Mouse (Mus musculus) midbrain, embryonic 10.5 days (tissue): ENCODE measurements at regions not wholly inside any gene's neighbourhood (a gene's known extent, or its start where the extent isn't known, plus 50 kb on each side); places are given as distances from the start of the nearest gene placed in this dataset.

Experiments
- DNase-seq: peaks from one replicate; pipeline ENCODE4 v3.0.0-alpha.2; 2017; ENCODE audit warnings: low spot score
- H3K27ac ChIP-seq: fragments of 300-500 bp; sonication (generic); replicated peaks from 2 replicates; pipeline ENCODE4 v1.5.1; 2016; ENCODE audit warnings: mild to moderate bottlenecking
- H3K27me3 ChIP-seq: fragments of 300-500 bp; sonication (generic); 2 replicates; pipeline ENCODE4 v1.6.1; 2016; ENCODE audit warnings: low read depth, mild to moderate bottlenecking; ENCODE audit not compliant: poor library complexity, severe bottlenecking
- H3K36me3 ChIP-seq: fragments of 300-500 bp; sonication (generic); 2 replicates; pipeline ENCODE4 v1.6.1; 2016; ENCODE audit warnings: mild to moderate bottlenecking, moderate library complexity
- H3K4me1 ChIP-seq: fragments of 300-500 bp; sonication (generic); 2 replicates; pipeline ENCODE4 v1.6.1; 2016
- H3K4me3 ChIP-seq: fragments of 300-500 bp; sonication (generic); 2 replicates; pipeline ENCODE4 v1.5.1; 2016; ENCODE audit warnings: mild to moderate bottlenecking, moderate library complexity
- H3K9me3 ChIP-seq: fragments of 300-500 bp; sonication (generic); replicated peaks from 2 replicates; pipeline ENCODE4 v1.6.1; 2016; ENCODE audit warnings: mild to moderate bottlenecking
- WGBS: fragments of 180-500 bp; shearing (Covaris S2); methylation state at CpG from one replicate; pipeline ENCODE4 v1.1.7; 2016; 5-methylcytosine and 5-hydroxymethylcytosine counted together

GRCm38 (mm10) chr2:46678366-46678765 is 1561.2 kb upstream of the Zeb2 start:
- Histone ChIP-seq H3K9me3 (no peaks in the 10 kb centered on the region), H3K36me3 (no peaks in the 10 kb centered on the region), H3K4me3 (no peak overlapping the region), H3K27ac (no peak overlapping the region), H3K27me3 (no peaks in the 10 kb centered on the region), H3K4me1 (no peaks in the 10 kb centered on the region)
- 62% methylated on average over 2 of the region's 2 CpGs for WGBS
- no peak for DNase-seq

GRCm38 (mm10) chr2:46669517-46670291 is 1552.5 kb upstream of the Zeb2 start:
- Histone ChIP-seq H3K27ac (no peak overlapping the region; the same call in 1 of the 2 replicates), H3K27me3 (no peaks in the 10 kb centered on the region), H3K4me3 (no peak overlapping the region), H3K9me3 (no peaks in the 10 kb centered on the region), H3K4me1 (peaks cover 49% of the 10 kb centered on the region), H3K36me3 (no peaks in the 10 kb centered on the region)
- DNase-seq = peak; percentile 60
- WGBS = 59% methylated on average over 13 of the region's 13 CpGs

DNA sequence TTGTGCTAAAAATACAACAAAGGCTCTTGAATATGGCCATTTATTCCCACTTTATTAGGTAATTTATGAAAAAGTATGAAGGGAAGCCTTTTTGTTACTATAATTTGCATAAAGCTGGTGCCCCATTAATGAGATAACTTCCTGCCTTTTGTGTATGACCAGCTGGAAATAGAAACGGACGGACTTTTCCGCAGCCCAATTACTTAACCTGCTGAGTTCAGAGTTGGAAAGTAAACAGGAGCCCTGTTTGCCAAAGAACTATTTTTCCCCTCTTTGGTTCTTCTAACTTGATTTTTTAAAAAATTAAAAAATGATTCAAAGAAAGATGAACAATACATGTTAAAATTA is 1549.8 kb upstream of the Zeb2 start:
- no peaks in the 10 kb centered on the region for H3K36me3 ChIP-seq
- no peaks in the 10 kb centered on the region for H3K9me3 ChIP-seq
- 53% methylated on average over 3 of the region's 3 CpGs for WGBS
- H3K4me3 ChIP-seq = no peak overlapping the region
- H3K27me3 ChIP-seq = no peaks in the 10 kb centered on the region
- H3K4me1 ChIP-seq = peaks cover 53% of the 10 kb centered on the region
- DNase-seq = no peak
- H3K27ac ChIP-seq = peak overlapping the region; percentile 55

- DNase-seq = no peak
- no peaks in the 10 kb centered on the region for H3K27me3 ChIP-seq
- peak overlapping the region; percentile 55 for H3K27ac ChIP-seq
- no peaks in the 10 kb centered on the region for H3K9me3 ChIP-seq
- WGBS = 51% methylated on average over 10 of the region's 10 CpGs
- H3K36me3 ChIP-seq = no peaks in the 10 kb centered on the region
- H3K4me1 ChIP-seq = peaks cover 53% of the 10 kb centered on the region
- H3K4me3 ChIP-seq = no peak overlapping the region
These were observed 1549.1 kb upstream of the Zeb2 start for GRCm38 (mm10) chr2:46666084-46666989.

GRCm38 (mm10) chr2:46661876-46662275 is 1544.7 kb upstream of the Zeb2 start:
- Histone ChIP-seq H3K27me3 (no peaks in the 10 kb centered on the region), H3K4me1 (peaks cover 25% of the 10 kb centered on the region), H3K4me3 (no peak overlapping the region), H3K36me3 (no peaks in the 10 kb centered on the region), H3K9me3 (no peaks in the 10 kb centered on the region), H3K27ac (no peak overlapping the region)
- WGBS = 79% methylated on average over 3 of the region's 3 CpGs
- no peak for DNase-seq

GRCm38 (mm10) chr2:46660577-46660976 is 1543.4 kb upstream of the Zeb2 start:
- WGBS = 92% methylated on average over 3 of the region's 3 CpGs

GRCm38 (mm10) chr2:46655289-46655688 is 1538.1 kb upstream of the Zeb2 start:
- H3K4me3 ChIP-seq = no peak overlapping the region
- no peaks in the 10 kb centered on the region for H3K36me3 ChIP-seq
- H3K4me1 ChIP-seq = no peaks in the 10 kb centered on the region
- no peak for DNase-seq
- no peaks in the 10 kb centered on the region for H3K27me3 ChIP-seq
- WGBS = 98% methylated on average over 1 of the region's 1 CpGs
- H3K27ac ChIP-seq = no peak overlapping the region
- H3K9me3 ChIP-seq = no peaks in the 10 kb centered on the region

More at GRCm38 (mm10) chr2:46660577-46660976, 1543.4 kb upstream of the Zeb2 start:
- Histone ChIP-seq H3K27ac (no peak overlapping the region), H3K9me3 (no peaks in the 10 kb centered on the region), H3K36me3 (no peaks in the 10 kb centered on the region), H3K4me3 (no peak overlapping the region), H3K4me1 (peaks cover 12% of the 10 kb centered on the region), H3K27me3 (no peaks in the 10 kb centered on the region)
- no peak for DNase-seq

- DNase-seq = no peak
- H3K9me3 ChIP-seq = peaks cover 7% of the 10 kb centered on the region; the same call in 1 of the 2 replicates
- 95% methylated on average over 1 of the region's 1 CpGs for WGBS
- H3K4me1 ChIP-seq = no peaks in the 10 kb centered on the region
- H3K27ac ChIP-seq = no peak overlapping the region
- no peaks in the 10 kb centered on the region for H3K27me3 ChIP-seq
- no peak overlapping the region for H3K4me3 ChIP-seq
- H3K36me3 ChIP-seq = no peaks in the 10 kb centered on the region
These were observed 1535.4 kb upstream of the Zeb2 start for GRCm38 (mm10) chr2:46652616-46653015.

- H3K27me3 ChIP-seq = no peaks in the 10 kb centered on the region
- 84% methylated on average over 2 of the region's 2 CpGs for WGBS
- no peaks in the 10 kb centered on the region for H3K36me3 ChIP-seq
- no peak for DNase-seq
- H3K9me3 ChIP-seq = peaks cover 7% of the 10 kb centered on the region; the same call in 1 of the 2 replicates
- H3K4me1 ChIP-seq = no peaks in the 10 kb centered on the region
- H3K27ac ChIP-seq = no peak overlapping the region
- no peak overlapping the region for H3K4me3 ChIP-seq
These were observed 1529.2 kb upstream of the Zeb2 start for GRCm38 (mm10) chr2:46646366-46646765.

DNA sequence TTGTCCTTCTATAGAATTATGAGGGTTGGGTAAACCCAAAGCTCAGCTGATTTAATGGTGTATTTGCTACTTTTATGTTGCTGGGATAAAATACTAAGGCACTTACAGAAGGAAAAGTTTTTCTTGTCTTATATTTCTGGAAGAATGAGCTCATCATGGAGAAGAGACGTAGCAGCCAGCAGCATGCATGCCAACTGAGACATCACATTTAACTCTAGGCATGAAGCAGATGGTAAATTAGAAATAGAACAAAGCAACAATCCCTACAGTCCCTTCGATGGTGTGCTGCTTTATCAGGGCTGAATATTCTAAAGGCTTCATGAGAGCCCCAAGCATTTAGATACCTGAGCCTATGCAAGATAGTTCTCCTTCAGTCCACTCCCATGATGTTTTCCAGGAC is 1492.0 kb upstream of the Zeb2 start:
- H3K27me3 ChIP-seq = no peaks in the 10 kb centered on the region
- 90% methylated on average over 2 of the region's 2 CpGs for WGBS
- H3K27ac ChIP-seq = no peak overlapping the region
- H3K9me3 ChIP-seq = no peaks in the 10 kb centered on the region
- H3K4me1 ChIP-seq = no peaks in the 10 kb centered on the region
- H3K4me3 ChIP-seq = no peak overlapping the region
- H3K36me3 ChIP-seq = no peaks in the 10 kb centered on the region
- no peak for DNase-seq

DNA sequence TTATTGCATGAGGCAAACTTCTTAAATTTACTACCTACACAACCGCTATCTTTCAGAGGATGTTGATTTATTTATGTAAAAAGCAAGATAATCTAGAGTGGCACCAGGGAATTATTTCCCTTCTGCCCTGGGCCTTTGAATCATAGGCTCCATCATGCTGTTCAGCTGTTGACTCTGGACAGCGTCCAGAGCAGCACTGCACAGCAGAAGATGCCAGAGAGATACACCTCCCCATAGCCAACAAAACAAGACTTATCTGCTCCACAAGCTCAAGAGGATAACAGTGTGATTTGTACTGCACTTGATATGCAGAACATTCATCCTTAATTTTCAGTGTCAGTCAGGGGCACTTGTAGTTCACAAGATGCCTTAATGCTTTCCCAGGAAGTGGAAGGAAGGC is 1464.6 kb upstream of the Zeb2 start:
- H3K36me3 ChIP-seq = no peaks in the 10 kb centered on the region
- no peak for DNase-seq
- no peaks in the 10 kb centered on the region for H3K4me1 ChIP-seq
- H3K27ac ChIP-seq = no peak overlapping the region
- WGBS = 82% methylated on average over 2 of the region's 2 CpGs
- H3K27me3 ChIP-seq = no peaks in the 10 kb centered on the region
- H3K4me3 ChIP-seq = no peak overlapping the region
- no peaks in the 10 kb centered on the region for H3K9me3 ChIP-seq

DNA sequence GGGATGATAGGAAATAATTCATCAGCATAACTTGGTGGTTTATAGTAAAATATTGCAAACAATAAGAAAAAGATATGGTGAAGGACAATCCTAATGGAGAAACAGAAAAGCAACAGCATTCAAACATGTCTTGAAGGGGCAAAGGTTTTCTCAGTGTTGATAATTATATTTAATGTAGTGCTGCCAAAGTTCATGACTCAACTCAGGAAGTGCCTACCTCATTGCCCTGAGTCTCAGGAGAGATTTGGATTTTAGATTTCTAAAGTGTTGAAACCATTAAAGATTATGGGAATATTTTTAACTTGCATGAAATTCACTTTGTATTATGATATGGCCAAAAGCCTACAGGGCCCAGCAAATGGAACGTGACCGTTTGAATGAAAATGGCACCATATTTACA is 1453.2 kb upstream of the Zeb2 start:
- Histone ChIP-seq H3K9me3 (no peaks in the 10 kb centered on the region), H3K4me1 (no peaks in the 10 kb centered on the region), H3K4me3 (no peak overlapping the region), H3K36me3 (no peaks in the 10 kb centered on the region), H3K27ac (no peak overlapping the region), H3K27me3 (no peaks in the 10 kb centered on the region)
- no peak for DNase-seq
- 93% methylated on average over 2 of the region's 2 CpGs for WGBS

DNA sequence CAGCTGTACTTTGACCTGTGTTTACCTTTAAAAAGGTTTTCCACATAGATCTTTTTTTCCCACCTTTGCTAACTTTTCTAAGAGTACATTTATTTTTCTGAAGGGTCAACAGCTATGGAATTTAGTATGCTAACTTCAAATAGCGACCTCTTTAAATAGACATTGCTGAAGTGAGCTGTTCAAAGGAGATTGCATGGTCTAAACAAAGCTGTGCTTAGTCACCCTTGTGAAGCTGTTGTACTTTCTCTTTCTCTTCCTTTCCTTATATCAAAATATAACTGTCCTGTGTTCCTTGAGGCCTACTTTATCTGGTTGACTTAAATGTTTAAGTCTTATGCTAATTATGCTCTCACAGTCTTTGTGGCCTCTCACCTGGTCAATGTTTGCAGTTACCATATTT is 1416.2 kb upstream of the Zeb2 start:
- no peaks in the 10 kb centered on the region for H3K27me3 ChIP-seq
- no peaks in the 10 kb centered on the region for H3K36me3 ChIP-seq
- no peak for DNase-seq
- H3K9me3 ChIP-seq = no peaks in the 10 kb centered on the region
- 57% methylated on average over 1 of the region's 1 CpGs for WGBS
- H3K27ac ChIP-seq = no peak overlapping the region
- H3K4me3 ChIP-seq = no peak overlapping the region
- no peaks in the 10 kb centered on the region for H3K4me1 ChIP-seq
